Mouse (Mus musculus) liver, embryonic 12.5 days (tissue): ENCODE measurements around the gene Iqsec1. TPM values are rescaled to one million over a fixed set of nuclear protein-coding genes. Genes with fewer than 3 reads are reported as not detected.
A peak's percentile ranks its signal among the peaks of the same experiment; 100 is the strongest.

Source experiments
- ATAC-seq: fragments of 200-750 bp; cut with Nextera tagmentation; 2 replicates; pipeline ENCODE4 v1.8.0; 2017; ENCODE audit warnings: moderate number of reproducible peaks, mild to moderate bottlenecking, moderate library complexity
- H3K27ac ChIP-seq: fragments of 300-500 bp; sonication (generic); 2 replicates; pipeline ENCODE4 v1.5.1; 2016; ENCODE audit warnings: mild to moderate bottlenecking
- H3K27me3 ChIP-seq: fragments of 300-500 bp; sonication (generic); replicated peaks from 2 replicates; pipeline ENCODE4 v1.6.1; 2016; ENCODE audit warnings: mild to moderate bottlenecking, moderate library complexity
- H3K36me3 ChIP-seq: fragments of 300-500 bp; sonication (generic); 2 replicates; pipeline ENCODE4 v1.6.1; 2016; ENCODE audit warnings: mild to moderate bottlenecking, moderate library complexity
- H3K4me1 ChIP-seq: fragments of 300-500 bp; sonication (generic); 2 replicates; pipeline ENCODE4 v1.6.1; 2016
- H3K4me2 ChIP-seq: fragments of 300-500 bp; sonication (generic); 2 replicates; pipeline ENCODE4 v1.6.1; 2016; ENCODE audit warnings: mild to moderate bottlenecking, moderate library complexity
- H3K4me3 ChIP-seq: fragments of 300-500 bp; sonication (generic); 2 replicates; pipeline ENCODE4 v1.5.1; 2016; ENCODE audit warnings: mild to moderate bottlenecking, moderate library complexity
- H3K9ac ChIP-seq: fragments of 300-500 bp; sonication (generic); 2 replicates; pipeline ENCODE4 v1.6.1; 2016; ENCODE audit warnings: mild to moderate bottlenecking, moderate library complexity
- H3K9me3 ChIP-seq: fragments of 300-500 bp; sonication (generic); replicated peaks from 2 replicates; pipeline ENCODE4 v1.6.1; 2016; ENCODE audit warnings: mild to moderate bottlenecking, moderate library complexity
- WGBS: fragments of 180-500 bp; shearing (Covaris S2); methylation state at CpG from one replicate; pipeline ENCODE4 v1.1.7; 2016; ENCODE audit not compliant: insufficient replicate concordance; 5-methylcytosine and 5-hydroxymethylcytosine counted together
- polyA plus RNA-seq: library from polyadenylated mRNA; unstranded; fragments of >200 nt; fragmentation: Nextera tagmentation; extraction: Ambion mirVana; gene quantifications from 2 replicates; pipeline ENCODE4 v1.2.1, GENCODE M21; 2016

The Iqsec1 gene
- polyA plus RNA-seq, 1 experiment from 2014 or later: 3.9 TPM

- Histone ChIP-seq H3K9me3 (no peaks in the 10 kb centered on the region), H3K36me3 (no peaks in the 10 kb centered on the region), H3K4me3 (no peak overlapping the region), H3K27ac (peak overlapping the region; percentile 47; the same call in 1 of the 2 replicates), H3K27me3 (no peaks in the 10 kb centered on the region; the same call in 1 of the 2 replicates), H3K4me2 (peak overlapping the region; percentile 24; the same call in 1 of the 2 replicates), H3K9ac (no peak overlapping the region), H3K4me1 (peaks cover 35% of the 10 kb centered on the region; the same call in 1 of the 2 replicates)
- no peak for ATAC-seq
- WGBS: 48% methylated on average over 12 of the region's 12 CpGs
Measured at GRCm38 (mm10) chr6:90757427-90757883, 231.0 kb downstream of the Iqsec1 start.

GRCm38 (mm10) chr6:90756561-90756960 is 231.9 kb downstream of the Iqsec1 start:
- Histone ChIP-seq H3K9me3 (no peaks in the 10 kb centered on the region), H3K36me3 (no peaks in the 10 kb centered on the region), H3K4me3 (no peak overlapping the region), H3K4me1 (peaks cover 44% of the 10 kb centered on the region), H3K4me2 (peak overlapping the region; percentile 24; the same call in 1 of the 2 replicates), H3K27me3 (no peaks in the 10 kb centered on the region), H3K9ac (no peak overlapping the region), H3K27ac (0 out of 2 replicates have a peak overlapping the region, but pooled peaks have one; percentile 47)
- WGBS: 50% methylated on average over 5 of the region's 5 CpGs
- ATAC-seq: no peak

GRCm38 (mm10) chr6:90755613-90755941 is 232.9 kb downstream of the Iqsec1 start:
- Histone ChIP-seq H3K4me1 (peaks cover 53% of the 10 kb centered on the region), H3K4me2 (no peak overlapping the region), H3K27me3 (no peaks in the 10 kb centered on the region), H3K9me3 (no peaks in the 10 kb centered on the region), H3K4me3 (no peak overlapping the region), H3K27ac (no peak overlapping the region), H3K9ac (no peak overlapping the region), H3K36me3 (no peaks in the 10 kb centered on the region)
- no peak for ATAC-seq
- 67% methylated on average over 6 of the region's 6 CpGs for WGBS

- H3K27me3 ChIP-seq: no peaks in the 10 kb centered on the region
- peaks cover 58% of the 10 kb centered on the region for H3K4me1 ChIP-seq
- no peak overlapping the region for H3K4me2 ChIP-seq
- H3K27ac ChIP-seq: no peak overlapping the region
- no peaks in the 10 kb centered on the region for H3K9me3 ChIP-seq
- ATAC-seq: no peak
- no peak overlapping the region for H3K4me3 ChIP-seq
- no peaks in the 10 kb centered on the region for H3K36me3 ChIP-seq
- H3K9ac ChIP-seq: no peak overlapping the region
- WGBS: 57% methylated on average over 7 of the region's 7 CpGs
Measured at GRCm38 (mm10) chr6:90754927-90755612, 233.4 kb downstream of the Iqsec1 start.

GRCm38 (mm10) chr6:90754093-90754492 is 234.4 kb downstream of the Iqsec1 start:
- Histone ChIP-seq H3K27me3 (no peaks in the 10 kb centered on the region), H3K36me3 (no peaks in the 10 kb centered on the region), H3K9me3 (no peaks in the 10 kb centered on the region), H3K4me2 (no peak overlapping the region), H3K4me1 (peaks cover 62% of the 10 kb centered on the region), H3K4me3 (no peak overlapping the region), H3K9ac (no peak overlapping the region), H3K27ac (peak overlapping the region; percentile 4; the same call in 1 of the 2 replicates)
- ATAC-seq: no peak
- 62% methylated on average over 2 of the region's 2 CpGs for whole genome bisulfite sequencing

GRCm38 (mm10) chr6:90753656-90754055 is 234.8 kb downstream of the Iqsec1 start:
- Histone ChIP-seq H3K4me1 (peaks cover 66% of the 10 kb centered on the region), H3K36me3 (no peaks in the 10 kb centered on the region), H3K27ac (peak overlapping the region; percentile 4; the same call in 1 of the 2 replicates), H3K27me3 (no peaks in the 10 kb centered on the region), H3K9ac (no peak overlapping the region), H3K9me3 (no peaks in the 10 kb centered on the region), H3K4me2 (no peak overlapping the region), H3K4me3 (no peak overlapping the region)
- no peak for ATAC-seq

GRCm38 (mm10) chr6:90751624-90752023 is 236.9 kb downstream of the Iqsec1 start:
- no peak overlapping the region for H3K4me2 ChIP-seq
- no peaks in the 10 kb centered on the region for H3K27me3 ChIP-seq
- H3K4me3 ChIP-seq: no peak overlapping the region
- H3K27ac ChIP-seq: peak overlapping the region; percentile 64; the same call in 1 of the 2 replicates
- H3K36me3 ChIP-seq: no peaks in the 10 kb centered on the region
- peak; percentile 24; the same call in 1 of the 2 replicates for ATAC-seq
- WGBS: 36% methylated on average over 3 of the region's 3 CpGs
- 0 out of 2 replicates have a peak overlapping the region, but pooled peaks have one; percentile 7 for H3K9ac ChIP-seq
- no peaks in the 10 kb centered on the region for H3K9me3 ChIP-seq
- H3K4me1 ChIP-seq: peaks cover 68% of the 10 kb centered on the region

GRCm38 (mm10) chr6:90750091-90750490 is 238.4 kb downstream of the Iqsec1 start:
- WGBS: 3% methylated on average over 2 of the region's 2 CpGs

GRCm38 (mm10) chr6:90749414-90749937 is 239.0 kb downstream of the Iqsec1 start:
- Histone ChIP-seq H3K27ac (peak overlapping the region; percentile 69), H3K27me3 (no peaks in the 10 kb centered on the region), H3K9me3 (no peaks in the 10 kb centered on the region), H3K4me3 (no peak overlapping the region), H3K4me2 (peak overlapping the region; percentile 39), H3K4me1 (peaks cover 72% of the 10 kb centered on the region), H3K9ac (peak overlapping the region; percentile 12; the same call in 1 of the 2 replicates), H3K36me3 (no peaks in the 10 kb centered on the region)
- ATAC-seq: no peak
- 76% methylated on average over 4 of the region's 4 CpGs for WGBS

More at GRCm38 (mm10) chr6:90750091-90750490, 238.4 kb downstream of the Iqsec1 start:
- no peaks in the 10 kb centered on the region for H3K36me3 ChIP-seq
- H3K27ac ChIP-seq: no peak overlapping the region; the same call in 1 of the 2 replicates
- peaks cover 77% of the 10 kb centered on the region for H3K4me1 ChIP-seq
- H3K4me2 ChIP-seq: peak overlapping the region; percentile 39
- H3K27me3 ChIP-seq: no peaks in the 10 kb centered on the region
- H3K9ac ChIP-seq: no peak overlapping the region; the same call in 1 of the 2 replicates
- no peak overlapping the region for H3K4me3 ChIP-seq
- no peaks in the 10 kb centered on the region for H3K9me3 ChIP-seq
- ATAC-seq: peak; percentile 92

GRCm38 (mm10) chr6:90748976-90749375 is 239.5 kb downstream of the Iqsec1 start:
- Histone ChIP-seq H3K27me3 (no peaks in the 10 kb centered on the region), H3K4me3 (no peak overlapping the region), H3K4me2 (peak overlapping the region; percentile 39), H3K9ac (peak overlapping the region; percentile 12; the same call in 1 of the 2 replicates), H3K9me3 (no peaks in the 10 kb centered on the region), H3K4me1 (peaks cover 72% of the 10 kb centered on the region), H3K36me3 (no peaks in the 10 kb centered on the region), H3K27ac (peak overlapping the region; percentile 69)
- ATAC-seq: no peak

- Histone ChIP-seq H3K27ac (no peak overlapping the region), H3K4me2 (no peak overlapping the region), H3K9me3 (no peaks in the 10 kb centered on the region), H3K9ac (no peak overlapping the region), H3K27me3 (no peaks in the 10 kb centered on the region), H3K4me3 (no peak overlapping the region), H3K4me1 (peaks cover 58% of the 10 kb centered on the region), H3K36me3 (no peaks in the 10 kb centered on the region)
- ATAC-seq: no peak
- 58% methylated on average over 3 of the region's 3 CpGs for WGBS
Measured at GRCm38 (mm10) chr6:90746331-90746864, 242.1 kb downstream of the Iqsec1 start.
